Mouse (Mus musculus) monocyte, adult 5-6 weeks (primary cell): Measurements from ENCODE around the gene Casc3. TPM values are rescaled to one million over a fixed set of nuclear protein-coding genes. Genes with fewer than 3 reads are reported as not detected.

Experiments used
- ATAC-seq: fragments of 153-309, 156-312 bp; replicated peaks from 2 replicates; pipeline ENCODE4 v1.8.0; 2017; ENCODE audit warnings: mild to moderate bottlenecking; ENCODE audit not compliant: low TSS enrichment, insufficient number of reproducible peaks, severe bottlenecking, poor library complexity, low FRiP score
- total RNA-seq: library from RNA; stranded (forward); fragments of 200-1000, 200-491, 200-594 nt; gene quantifications from 3 replicates; pipeline ENCODE4 v1.2.3, GENCODE M21; 2017

Casc3 gene
- total RNA-seq, result 47.5 to 51.5 TPM (median 49.5 TPM) in 3 replicates

DNA sequence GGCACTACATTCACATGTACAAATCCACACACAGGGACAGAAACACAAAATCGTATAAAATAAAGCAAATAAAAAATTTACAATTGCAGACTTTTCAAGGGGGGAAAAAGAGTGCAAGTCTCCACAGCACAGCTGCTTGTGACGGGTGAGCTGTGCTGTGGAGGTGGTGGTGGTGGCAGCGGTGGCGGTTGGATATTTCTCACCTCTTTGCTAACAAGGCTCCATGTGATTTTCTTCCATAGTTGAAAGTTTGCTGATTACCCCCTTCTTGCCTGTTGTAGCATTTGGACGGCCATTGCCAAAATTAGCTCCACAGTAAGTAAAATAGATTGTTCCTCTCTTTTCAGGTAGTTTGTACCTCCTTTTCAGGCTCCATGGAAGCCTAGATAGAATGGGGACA is at the start of gene Casc3:
TSS of gene Casc3 (plus strand) at position 301 of the 400 bp plus-strand sequence.
- ATAC-seq, result no peak

GRCm38 (mm10) chr11:98755726-98756380 is 48.9 kb upstream of the Casc3 start:
- ATAC-seq, result no peak

- no peak for ATAC-seq
These were observed 48.0 kb upstream of the Casc3 start for GRCm38 (mm10) chr11:98756711-98757110.

- ATAC-seq, result no peak
These were observed 42.8 kb upstream of the Casc3 start for GRCm38 (mm10) chr11:98761939-98762338.

- ATAC-seq, result no peak
These were observed 41.8 kb upstream of the Casc3 start for GRCm38 (mm10) chr11:98762756-98763501.

DNA sequence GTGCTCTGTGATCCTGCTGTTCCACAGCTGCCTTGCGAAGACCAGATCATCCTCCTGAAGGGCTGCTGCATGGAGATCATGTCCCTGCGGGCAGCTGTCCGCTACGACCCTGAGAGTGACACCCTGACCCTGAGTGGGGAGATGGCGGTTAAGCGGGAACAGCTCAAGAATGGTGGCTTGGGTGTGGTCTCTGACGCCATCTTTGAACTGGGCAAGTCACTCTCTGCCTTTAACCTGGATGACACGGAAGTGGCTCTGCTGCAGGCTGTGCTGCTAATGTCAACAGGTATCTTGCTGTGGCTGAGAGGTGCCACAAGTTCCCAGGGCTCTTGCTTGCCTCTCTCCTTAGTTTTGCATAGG is 41.2 kb upstream of the Casc3 start:
- ATAC-seq, result no peak

GRCm38 (mm10) chr11:98764091-98764490 is 40.6 kb upstream of the Casc3 start:
- ATAC-seq, result no peak

DNA sequence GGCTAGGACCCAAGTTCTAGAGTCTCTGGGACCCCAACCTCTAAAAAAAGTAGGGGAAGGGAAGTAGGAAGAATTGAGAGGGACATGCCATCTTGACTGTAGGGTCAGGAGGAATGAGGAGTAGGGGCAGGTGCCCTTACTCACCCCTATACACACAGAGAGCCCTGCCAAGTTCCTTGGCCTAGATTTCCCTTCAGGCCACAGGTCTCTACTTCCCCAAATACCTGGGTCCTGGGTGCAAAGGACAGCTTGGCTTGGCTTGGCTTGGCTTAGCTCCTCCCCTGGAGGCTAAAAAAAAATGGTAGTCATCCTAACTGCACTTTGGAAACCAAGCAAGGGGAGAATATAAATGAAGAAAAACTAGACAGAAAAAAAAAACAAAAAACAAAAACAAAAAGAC is 40.0 kb upstream of the Casc3 start:
- ATAC-seq, result no peak

DNA sequence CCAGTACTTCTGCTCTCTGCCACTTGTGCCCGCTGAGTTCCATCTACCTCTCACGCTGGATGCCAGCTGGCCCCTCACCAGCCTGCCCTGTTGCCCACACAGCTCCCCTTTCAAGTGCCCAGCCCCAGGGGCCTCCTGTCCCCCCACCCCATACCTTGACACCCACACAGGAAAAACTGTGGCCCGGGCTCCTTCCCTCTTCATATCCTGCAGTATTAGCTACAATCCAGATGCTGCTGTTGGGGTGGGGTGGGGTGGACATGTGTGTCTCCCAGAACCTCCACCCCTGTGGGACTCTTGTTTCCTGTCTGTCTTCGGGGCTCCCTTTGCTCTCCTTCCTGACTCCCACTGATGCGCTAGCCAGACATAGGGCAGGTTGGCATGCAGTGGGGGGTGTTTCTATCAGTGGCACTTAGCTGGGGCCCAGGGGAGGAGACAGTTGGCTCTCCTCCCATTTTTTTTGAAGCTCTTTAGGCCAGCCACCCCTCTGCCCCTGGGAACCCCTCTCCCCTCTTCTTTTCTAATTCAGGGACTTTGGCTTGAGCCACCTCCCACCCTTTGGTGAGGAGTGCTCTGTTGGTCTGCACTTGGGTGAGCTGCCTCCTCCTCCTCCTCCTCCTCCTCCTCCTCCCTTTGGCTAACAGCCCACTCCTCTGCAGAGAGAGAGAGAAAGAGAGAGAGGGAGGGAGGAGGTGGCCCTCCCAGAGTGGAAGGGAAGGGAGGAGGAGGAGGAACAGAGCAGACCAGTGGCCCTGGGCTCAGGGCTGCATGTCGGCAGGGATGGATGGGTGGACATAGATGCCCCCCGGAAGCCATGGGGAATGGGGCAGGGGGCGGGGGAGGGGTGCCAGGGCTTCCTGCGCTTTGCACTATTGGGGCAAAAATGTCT is 39.0 kb upstream of the Casc3 start:
- no peak for ATAC-seq

DNA sequence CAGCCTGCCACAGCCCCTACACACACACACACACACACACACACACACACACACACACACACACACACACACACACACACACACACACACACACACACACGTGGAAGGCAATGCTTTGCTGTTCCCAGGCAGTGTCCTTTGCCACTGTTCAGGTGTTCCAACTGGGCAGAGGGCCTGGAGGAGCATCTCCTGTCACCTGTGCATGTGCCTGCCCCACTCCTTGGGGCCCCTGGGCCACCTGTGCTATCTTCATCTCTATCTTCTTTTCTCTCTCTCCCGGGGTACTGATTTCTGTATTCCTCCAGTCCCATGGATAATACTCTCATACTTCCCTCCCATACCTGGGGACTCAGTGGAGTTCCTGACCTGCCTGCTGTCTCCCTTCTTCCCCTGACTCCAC is 38.4 kb upstream of the Casc3 start:
- no peak for ATAC-seq

- no peak for ATAC-seq
These were observed 37.9 kb upstream of the Casc3 start for GRCm38 (mm10) chr11:98766816-98767215.

GRCm38 (mm10) chr11:98767276-98767675 is 37.4 kb upstream of the Casc3 start:
- ATAC-seq, result no peak

DNA sequence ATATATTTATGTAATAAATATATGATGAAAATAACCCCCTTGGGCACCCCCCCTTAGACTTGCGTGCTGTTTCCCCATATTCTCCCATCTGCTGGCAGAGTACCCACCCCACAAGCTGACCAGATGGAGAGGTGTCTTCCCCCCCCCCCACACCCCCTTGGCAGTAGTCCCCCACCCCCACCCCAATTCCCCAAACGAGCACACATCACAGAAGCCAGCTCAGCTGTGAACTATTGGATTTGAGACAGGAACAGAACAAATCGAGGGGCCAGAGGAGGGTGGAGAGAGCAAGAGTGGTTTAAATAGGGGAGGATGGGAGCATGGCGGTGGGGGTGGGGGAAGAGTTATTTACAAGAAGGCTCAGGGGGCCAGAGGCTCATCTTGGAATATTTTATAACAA is 37.0 kb upstream of the Casc3 start:
- ATAC-seq, result no peak

- ATAC-seq, result no peak
These were observed 36.3 kb upstream of the Casc3 start for GRCm38 (mm10) chr11:98768127-98769006.

GRCm38 (mm10) chr11:98769007-98769954 is 35.4 kb upstream of the Casc3 start:
- ATAC-seq, result no peak

- ATAC-seq, result no peak
These were observed 34.4 kb upstream of the Casc3 start for GRCm38 (mm10) chr11:98770096-98770975.

GRCm38 (mm10) chr11:98771131-98771530 is 33.6 kb upstream of the Casc3 start:
- ATAC-seq, result no peak
